8 mouse cellular contexts compared by ENCODE assay signal in genomic region chr2:163054335-163054840, GRCm38 (mm10). TPM values are rescaled to one million over a fixed set of nuclear protein-coding genes. Genes with fewer than 3 reads are reported as not detected.
A peak's percentile ranks its signal among the peaks of the same experiment; 100 is the strongest.
DNase-seq lines count a peak whose midpoint lies in the region; ATAC-seq lines count a peak whose summit lies in the region.

TSS of gene Mybl2 (plus strand) at chr2:163054687.

- intact Hi-C loops in gastrocnemius, postnatal 14 days (cut with DNase I; ENCODE audit: low total_unique reads) = no loop called here
- intact Hi-C loops in left cerebral cortex, postnatal 10 days (cut with DNase I) = no loop called here

- ATAC-seq in inflammation-experienced regulatory T-cells, adult 6 months = peak; percentile 100
- ATAC-seq in megakaryocyte-erythroid progenitor cell, adult 5-6 weeks (replicated peaks; ENCODE audit: low FRiP score, low TSS enrichment, poor library complexity, severe bottlenecking) = peak; percentile 96

- peak; percentile 95 to 97 for DNase-seq in adrenal gland, adult (ENCODE audit: inconsistent age in 2 of 2, low spot score in 1 of 2)
- DNase-seq in embryo, embryonic 10.5 days (ENCODE audit: low spot score) = peak; percentile 98
- peak; percentile 93 for DNase-seq in gastrocnemius, postnatal 14 days
- peak; percentile 72 to 95 for DNase-seq in left cerebral cortex, postnatal 10 days (ENCODE audit: extremely low spot score in 1 of 2, low spot score in 2 of 2)
- DNase-seq in right cerebral cortex, postnatal 25 days = peak; percentile 85
- peak; percentile 89 to 95 for DNase-seq in urinary bladder, postnatal 4 days (ENCODE audit: low spot score in 2 of 2)

RNA-seq across cellular contexts. Expression of gene Mybl2, which starts in this region (rescaled TPM):
- total RNA-seq in gastrocnemius, postnatal 14 days (2021) = 1 to 10 TPM; 1.3 to 2.5 TPM
- 10 to 100 TPM in 1 of 3 experiments, 1 to 10 TPM in 1, under 1 TPM in 1; 0.81 to 10.1 (median 3.4) TPM for polyA plus RNA-seq in inflammation-experienced regulatory T-cells, adult 6 months (2017; shearing (Covaris generic))
- 1 to 10 TPM in 1 of 2 experiments, under 1 TPM in 1; 0.79 to 1.5 TPM for total RNA-seq in left cerebral cortex, postnatal 10 days (2021)
- 52.7 and 60.8 TPM in 2 replicates for total RNA-seq in megakaryocyte-erythroid progenitor cell, adult 5-6 weeks (2014; fragmentation: Nextera tagmentation)
- 22.3 and 33.9 TPM in 2 replicates for total RNA-seq in megakaryocyte-erythroid progenitor cell, adult 5-6 weeks (2017)

Comparison
In these comparisons a context has a peak if more than half of its experiments do, and no peak if none do; other contexts are left out.
1. Peak in every context shown above with its lines: DNase-seq and ATAC-seq.
2. RNA of gene Mybl2 (total RNA-seq): 22.3 to 60.8 TPM in megakaryocyte-erythroid progenitor cell, adult 5-6 weeks; 1.3 to 2.5 TPM in gastrocnemius, postnatal 14 days and 0.79 to 1.5 TPM in left cerebral cortex, postnatal 10 days; every median in the first group is over 4 times any median in the second.